Mouse (Mus musculus) thymus, postnatal 0 days (tissue): ENCODE data around the gene Rsad2. TPM values are rescaled to one million over a fixed set of nuclear protein-coding genes. Genes with fewer than 3 reads are reported as not detected.

Experiments
- DNase-seq: peaks from one replicate; pipeline ENCODE4 v3.0.0-alpha.2; 2015; ENCODE audit warnings: low spot score
- microRNA-seq: library from miRNA; unstranded; fragments of <30 nt; microRNA quantifications from one replicate; pipeline ENCODE4, GENCODE M21; 2016; ENCODE audit warnings: borderline number of aligned reads
- polyA plus RNA-seq: library from polyadenylated mRNA; unstranded; fragments of >200 nt; fragmentation: Nextera tagmentation; extraction: Ambion mirVana; gene quantifications from 2 replicates; pipeline ENCODE4 v1.2.1, GENCODE M21; 2015

Gene Rsad2
- polyA plus RNA-seq, 1 experiment from 2014 or later: 6.5 TPM

GRCm38 (mm10) chr12:26401696-26402470 is 54.4 kb downstream of the Rsad2 start:
- peak; percentile 56 for DNase-seq

- DNase-seq: no peak
Observed at GRCm38 (mm10) chr12:26401254-26401653, 55.0 kb downstream of the Rsad2 start.

GRCm38 (mm10) chr12:26400762-26401161 is 55.5 kb downstream of the Rsad2 start:
- no peak for DNase-seq

- no peak for DNase-seq
Observed at GRCm38 (mm10) chr12:26399391-26399790, 56.9 kb downstream of the Rsad2 start.

GRCm38 (mm10) chr12:26398597-26398996 is 57.7 kb downstream of the Rsad2 start:
- no peak for DNase-seq

- no peak for DNase-seq
Observed at GRCm38 (mm10) chr12:26394485-26395470, 61.5 kb downstream of the Rsad2 start.

GRCm38 (mm10) chr12:26393291-26393690 is 63.0 kb downstream of the Rsad2 start:
- no peak for DNase-seq

Small RNA genes within 50 kb of the gene (microRNA-seq; reads per million reads assigned to microRNA genes)
- gene Mir6538: 4.6 reads per million, percentile 3 among the genes with 10 or more reads in this experiment

Other genes starting within 250 kb of the Rsad2 start
- gene Rnf144a, start 41.2 kb downstream of the Rsad2 start, polyA plus RNA-seq: 6.6 and 11.0 TPM in 2 replicates
- 6.1 and 6.8 TPM in 2 replicates for gene Cmpk2, start 12.8 kb upstream of the Rsad2 start, polyA plus RNA-seq